Mouse (Mus musculus) CH12.LX (cell line): ENCODE measurements at regions not wholly inside any gene's neighbourhood (a gene's known extent, or its start where the extent isn't known, plus 50 kb on each side); places are given as distances from the start of the nearest gene placed in this dataset.

Experiments
- BHLHE40 ChIP-seq: IDR thresholded peaks from 2 replicates; pipeline ENCODE4 v1.6.1; 2011; ENCODE audit warnings: mild to moderate bottlenecking, low read depth, low read length, improper control_type of control experiment
- CTCF ChIP-seq, 2 experiments: IDR thresholded peaks in 1 of 2; conservative IDR thresholded peaks in 1 of 2; 2 replicates each; pipeline ENCODE4 v1.5.1; 2011 to 2012; ENCODE audit warnings: low read depth in 2 of 2, low read length in 2 of 2, improper control_type of control experiment in 1 of 2, inconsistent platforms in 1 of 2, mild to moderate bottlenecking in 1 of 2, moderate library complexity in 1 of 2
- EP300 ChIP-seq: IDR thresholded peaks from 2 replicates; pipeline ENCODE4 v1.6.1; 2011; ENCODE audit warnings: low read length, improper control_type of control experiment
- GABPA ChIP-seq: IDR thresholded peaks from 2 replicates; pipeline ENCODE4 v1.6.1; 2012; ENCODE audit warnings: low read depth, low read length, improper control_type of control experiment, inconsistent platforms; ENCODE audit not compliant: insufficient replicate concordance
- JUND ChIP-seq: conservative IDR thresholded peaks from 2 replicates; pipeline ENCODE4 v1.6.1; 2011; ENCODE audit warnings: low read depth, low read length, improper control_type of control experiment
- MEF2A ChIP-seq: IDR thresholded peaks from 2 replicates; pipeline ENCODE4 v1.6.1; 2014; ENCODE audit warnings: low read depth, mild to moderate bottlenecking, inconsistent platforms, low read length, improper control_type of control experiment, borderline replicate concordance
- MXI1 ChIP-seq: IDR thresholded peaks from 2 replicates; pipeline ENCODE4 v1.6.1; 2011; ENCODE audit warnings: mild to moderate bottlenecking, low read depth, low read length, improper control_type of control experiment
- NRF1 ChIP-seq: IDR thresholded peaks from 2 replicates; pipeline ENCODE4 v1.6.1; 2014; ENCODE audit warnings: low read depth, mild to moderate bottlenecking, inconsistent platforms, low read length, improper control_type of control experiment, moderate library complexity
- POLR2A ChIP-seq: IDR thresholded peaks from 2 replicates; pipeline ENCODE4 v1.6.1; 2011; ENCODE audit warnings: low read depth, mild to moderate bottlenecking, improper control_type of control experiment, low read length
- POLR2AphosphoS2 ChIP-seq: IDR thresholded peaks from 2 replicates; pipeline ENCODE4 v1.6.1; 2011; ENCODE audit warnings: low read depth, low read length, improper control_type of control experiment
- RCOR1 ChIP-seq: conservative IDR thresholded peaks from 2 replicates; pipeline ENCODE4 v1.6.1; 2012; ENCODE audit warnings: low read depth, mild to moderate bottlenecking, inconsistent platforms, low read length, improper control_type of control experiment
- TBP ChIP-seq: conservative IDR thresholded peaks from 2 replicates; pipeline ENCODE4 v1.6.1; 2011; ENCODE audit warnings: low read depth, low read length, improper control_type of control experiment
- ZC3H11A ChIP-seq: IDR thresholded peaks from 2 replicates; pipeline ENCODE4 v1.6.1; 2012; ENCODE audit warnings: low read depth, mild to moderate bottlenecking, inconsistent platforms, low read length, improper control_type of control experiment
- ZMIZ1 ChIP-seq: IDR thresholded peaks from 2 replicates; pipeline ENCODE4 v1.6.1; 2012; ENCODE audit warnings: low read depth, mild to moderate bottlenecking, inconsistent platforms, low read length, improper control_type of control experiment

DNA sequence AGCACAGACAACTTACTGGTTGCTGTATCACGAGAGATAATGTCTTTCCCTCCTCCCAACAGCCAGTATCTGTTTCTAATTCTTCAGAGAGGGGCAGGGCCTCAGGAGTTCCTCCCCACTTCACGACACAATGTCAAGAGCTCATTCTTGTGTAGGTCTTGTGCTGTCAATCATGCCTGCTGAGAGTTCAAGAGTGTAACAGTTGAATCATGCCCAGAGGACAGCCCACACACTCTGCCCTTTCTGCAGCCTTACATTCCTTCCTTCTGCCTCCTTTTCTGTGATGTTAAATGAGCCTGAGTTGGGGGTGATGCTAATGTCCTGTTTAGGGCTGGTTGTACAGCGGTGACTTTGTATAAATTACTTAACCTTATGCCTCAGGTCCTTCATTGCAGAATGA is 82.7 kb upstream of the Ddhd1 start:
- TF ChIP-seq CTCF (conservative IDR thresholded peaks at IDR 0.05 in 1 of 2, IDR thresholded peaks at IDR 0.05 in 1 of 2; ENCODE audit: low read depth in 2 of 2, low read length in 2 of 2) (no peak), RCOR1 (no peak), ZC3H11A (no peak), POLR2A (no peak), POLR2AphosphoS2 (no peak), ZMIZ1 (no peak), MEF2A (no peak), BHLHE40 (no peak), EP300 (no peak), JUND (no peak), TBP (no peak), NRF1 (no peak), GABPA (no peak), MXI1 (no peak)
